11 mouse cellular contexts compared by ENCODE assay signal in genomic region chr11:67596233-67596632, GRCm38 (mm10).
A peak's percentile ranks its signal among the peaks of the same experiment; 100 is the strongest.
DNase-seq lines count a peak whose midpoint lies in the region; ATAC-seq and TF ChIP-seq lines count a peak whose summit lies in the region.
"Had no signal": no experiment of that assay in that cellular context is flagged by ENCODE, and none has a peak within 500 bp of the region (broad histone marks: within the 10 kb centered on the region; RNA-seq: fewer than 3 reads in every experiment).

No protein-coding gene starts in this region.

- TF ChIP-seq CTCF in cerebellum, adult 2 months (IDR thresholded peaks at IDR 0.05; ENCODE audit: borderline replicate concordance, insufficient read depth, low read depth, low read length) = no peak

- WGBS in cerebellum, adult 2 months = 7% methylated on average over 6 of the region's 6 CpGs
- WGBS in forebrain, embryonic 11.5 days = 40% methylated on average over 6 of the region's 6 CpGs
- WGBS in neural tube, embryonic 14.5 days = 40% methylated on average over 6 of the region's 6 CpGs

- no peaks in the 10 kb centered on the region for H3K36me3 ChIP-seq in forebrain, embryonic 11.5 days (ENCODE audit: control insufficient read depth, insufficient read depth, low read length)
- no peaks in the 10 kb centered on the region for H3K36me3 ChIP-seq in neural tube, embryonic 14.5 days (ENCODE audit: control insufficient read depth, insufficient read depth, low read length)
- H3K36me3 ChIP-seq: embryonic facial prominence, embryonic 15.5 days; midbrain, embryonic 12.5 days had no signal

- H3K9ac ChIP-seq in forebrain, embryonic 11.5 days (ENCODE audit: low read length) = no peak overlapping the region
- H3K9ac ChIP-seq in neural tube, embryonic 14.5 days (replicated peaks; ENCODE audit: low read depth, low read length) = no peak overlapping the region
- H3K9ac ChIP-seq: embryonic facial prominence, embryonic 15.5 days; midbrain, embryonic 12.5 days had no signal

- peak; percentile 59 for ATAC-seq in forebrain, embryonic 11.5 days (replicated peaks; ENCODE audit: low FRiP score)
- ATAC-seq in neural tube, embryonic 14.5 days (ENCODE audit: low read depth) = peak; percentile 77; the same call in 1 of the 2 replicates
- ATAC-seq: Patski had no signal

- H3K27me3 ChIP-seq in cerebellum, adult 2 months (ENCODE audit: control insufficient read depth, insufficient read depth, low read length) = no peaks in the 10 kb centered on the region
- peaks cover 8% of the 10 kb centered on the region for H3K27me3 ChIP-seq in forebrain, embryonic 11.5 days (ENCODE audit: control insufficient read depth, insufficient read depth, low read length)
- no peaks in the 10 kb centered on the region for H3K27me3 ChIP-seq in neural tube, embryonic 14.5 days (ENCODE audit: control insufficient read depth, insufficient read depth, low read length)
- H3K27me3 ChIP-seq: embryonic facial prominence, embryonic 15.5 days; midbrain, embryonic 12.5 days had no signal

- no peak overlapping the region for H3K4me2 ChIP-seq in forebrain, embryonic 11.5 days (ENCODE audit: low read depth, low read length, severe bottlenecking)
- no peak overlapping the region for H3K4me2 ChIP-seq in neural tube, embryonic 14.5 days (ENCODE audit: low read depth, low read length)
- H3K4me2 ChIP-seq: embryonic facial prominence, embryonic 15.5 days; midbrain, embryonic 12.5 days had no signal

- no peak for TF ChIP-seq POLR2A in cerebellum, adult 2 months (IDR thresholded peaks at IDR 0.05; ENCODE audit: borderline replicate concordance, insufficient read depth, low read length)

- H3K27ac ChIP-seq in cerebellum, adult 2 months (ENCODE audit: insufficient read depth, low read length) = no peak overlapping the region
- no peak overlapping the region for H3K27ac ChIP-seq in forebrain, embryonic 11.5 days (ENCODE audit: low read depth, low read length)
- H3K27ac ChIP-seq in neural tube, embryonic 14.5 days (ENCODE audit: low read depth, low read length) = no peak overlapping the region
- H3K27ac ChIP-seq: embryonic facial prominence, embryonic 15.5 days; midbrain, embryonic 12.5 days had no signal

- H3K9me3 ChIP-seq in forebrain, embryonic 11.5 days (ENCODE audit: control insufficient read depth, low read length) = no peaks in the 10 kb centered on the region
- no peaks in the 10 kb centered on the region for H3K9me3 ChIP-seq in neural tube, embryonic 14.5 days (ENCODE audit: control insufficient read depth, low read length)
- H3K9me3 ChIP-seq: embryonic facial prominence, embryonic 15.5 days; midbrain, embryonic 12.5 days had no signal

- no peak overlapping the region for H3K4me3 ChIP-seq in cerebellum, adult 2 months (replicated peaks; ENCODE audit: insufficient read depth, low read depth, low read length)
- no peak overlapping the region for H3K4me3 ChIP-seq in forebrain, embryonic 11.5 days (ENCODE audit: low read depth, low read length)
- H3K4me3 ChIP-seq in neural tube, embryonic 14.5 days (ENCODE audit: low read depth, low read length) = no peak overlapping the region
- H3K4me3 ChIP-seq: embryonic facial prominence, embryonic 15.5 days; midbrain, embryonic 12.5 days had no signal

- H3K4me1 ChIP-seq in cerebellum, adult 2 months (ENCODE audit: control insufficient read depth, insufficient read depth, low read length) = peaks cover 26% of the 10 kb centered on the region
- peaks cover 8% of the 10 kb centered on the region; the same call in 1 of the 2 replicates for H3K4me1 ChIP-seq in forebrain, embryonic 11.5 days (replicated peaks; ENCODE audit: control insufficient read depth, insufficient read depth, low read length)
- H3K4me1 ChIP-seq in neural tube, embryonic 14.5 days (ENCODE audit: control insufficient read depth, insufficient read depth, low read length) = peaks cover 4% of the 10 kb centered on the region; the same call in 1 of the 2 replicates

- DNase-seq in cerebellum, adult 2 months = peak; percentile 45 to 65
- DNase-seq in forebrain, embryonic 11.5 days (ENCODE audit: low spot score) = peak; percentile 80
- peak; percentile 84 to 86 for DNase-seq in layer of hippocampus, adult 8-10 months (ENCODE audit: low spot score in 2 of 2)
- no peak for DNase-seq in natural killer cell, adult 2 months (ENCODE audit: low spot score in 2 of 2)
- DNase-seq in gastrocnemius, adult 8-10 months (ENCODE audit: low spot score in 2 of 2) = no peak
- no peak for DNase-seq in adrenal gland, postnatal 25 days
- DNase-seq: kidney, adult 11 months had no signal

Comparison
In these comparisons a context has a peak if more than half of its experiments do, and no peak if none do; other contexts are left out.
1. DNase-seq: peak in cerebellum, adult 2 months (2 of 2), forebrain, embryonic 11.5 days (single experiment) and layer of hippocampus, adult 8-10 months (2 of 2); none in natural killer cell, adult 2 months (0 of 2), gastrocnemius, adult 8-10 months (0 of 2) and adrenal gland, postnatal 25 days (single experiment).